Mouse (Mus musculus) embryonic fibroblast, embryonic 13.5 days (primary cell): ENCODE results near the gene Rhbdd1.

Source experiments
- CTCF ChIP-seq: IDR thresholded peaks from 2 replicates; pipeline ENCODE4 v1.5.1; 2011; ENCODE audit warnings: mild to moderate bottlenecking, control low read depth, low read length, moderate library complexity, borderline replicate concordance; ENCODE audit not compliant: insufficient read depth
- POLR2A ChIP-seq: IDR thresholded peaks from 2 replicates; pipeline ENCODE4 v1.6.1; 2011; ENCODE audit warnings: low read depth, mild to moderate bottlenecking, control low read depth, low read length, moderate library complexity

DNA sequence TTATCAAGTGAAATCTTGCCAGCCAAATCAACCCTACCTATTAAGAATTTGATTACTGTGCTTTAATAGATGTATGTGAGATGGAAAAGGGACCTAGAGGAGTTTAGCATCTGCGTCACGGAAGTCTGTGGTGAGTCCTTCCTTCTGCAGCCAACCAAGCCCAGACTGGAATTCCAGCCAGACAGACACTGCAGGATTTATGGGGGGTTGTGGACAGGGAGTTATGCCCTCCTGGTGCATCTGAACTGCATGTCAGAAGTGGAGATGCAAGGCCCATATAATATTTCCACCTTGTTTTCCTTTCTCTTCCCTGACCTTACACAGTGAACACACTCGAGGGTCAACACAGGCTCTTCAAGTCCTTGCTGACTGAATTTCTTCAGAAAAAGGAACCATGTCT, 94.3 kb downstream of the Rhbdd1 start:
- TF ChIP-seq POLR2A (no peak), CTCF (no peak)
